Mouse (Mus musculus): ENCODE data around the gene Gpha2. TPM values are rescaled to one million over a fixed set of nuclear protein-coding genes. Genes with fewer than 3 reads are reported as not detected.

Gpha2 gene
- total RNA-seq (2021), result not detected
- long read RNA-seq, result 0 reads

DNA sequence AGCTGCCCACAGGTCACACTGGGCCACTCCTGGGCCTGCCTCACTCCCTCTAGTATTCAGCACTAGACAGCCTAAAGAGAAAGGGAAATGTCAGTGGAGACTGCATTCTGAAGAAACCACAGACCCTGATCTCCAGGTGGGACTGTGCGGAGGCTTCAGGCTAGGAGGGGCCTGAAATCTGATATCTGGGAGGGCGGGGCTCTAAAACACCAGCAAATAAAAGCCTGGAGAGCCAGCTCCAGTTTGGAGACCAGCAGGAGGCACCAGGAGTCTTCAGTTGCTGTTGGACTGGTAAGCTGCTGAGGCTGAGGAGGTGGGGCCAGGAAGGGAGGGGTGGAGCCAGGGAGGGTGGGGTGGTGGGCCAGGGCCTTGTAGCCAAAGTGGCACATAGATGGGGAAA is at the start of gene Gpha2:
Gpha2 (plus strand) TSS at position 246 of the 400 bp plus-strand sequence.
- DNase-seq (ENCODE audit: low spot score in 2 of 2), result no peak

DNA sequence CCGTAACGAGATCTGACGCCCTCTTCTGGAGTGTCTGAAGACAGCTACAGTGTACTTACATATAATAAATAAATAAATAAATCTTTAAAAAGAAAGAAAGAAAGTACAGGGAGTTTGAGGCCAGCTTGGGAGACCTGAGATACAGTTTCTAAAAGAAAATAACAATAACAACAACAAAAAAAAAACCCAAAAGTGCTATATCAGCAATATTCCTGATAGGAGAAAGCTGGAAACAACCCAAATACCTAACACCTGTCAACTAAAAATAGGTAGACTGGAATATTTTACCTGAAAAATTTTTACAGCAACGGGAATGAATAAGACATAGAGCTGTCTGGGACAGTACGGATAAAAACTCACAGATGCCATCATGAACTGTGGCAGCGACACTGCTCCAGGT is 47.4 kb upstream of the Gpha2 start:
- DNase-seq (ENCODE audit: low spot score in 2 of 2), result no peak

DNA sequence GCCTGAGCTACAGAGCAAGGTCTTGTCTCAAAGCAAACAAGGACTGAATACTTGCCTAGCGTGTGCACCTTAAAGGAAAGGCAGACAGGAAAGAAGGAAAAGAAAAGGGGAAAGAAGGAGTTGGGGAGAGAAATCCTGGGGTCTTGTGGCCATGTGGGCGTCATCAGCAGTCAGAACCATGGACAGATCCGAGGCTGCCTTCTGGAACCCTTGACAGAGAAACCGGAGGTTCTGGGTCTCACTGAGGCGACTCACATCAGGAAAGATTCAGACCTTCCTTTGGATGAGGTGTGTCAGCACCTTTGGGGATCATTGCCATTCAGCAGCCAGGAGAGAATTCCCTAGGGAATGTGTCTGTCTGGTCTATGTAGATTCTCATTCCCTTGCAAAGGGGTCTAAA is 44.6 kb upstream of the Gpha2 start:
- DNase-seq (ENCODE audit: low spot score in 2 of 2), result no peak

DNA sequence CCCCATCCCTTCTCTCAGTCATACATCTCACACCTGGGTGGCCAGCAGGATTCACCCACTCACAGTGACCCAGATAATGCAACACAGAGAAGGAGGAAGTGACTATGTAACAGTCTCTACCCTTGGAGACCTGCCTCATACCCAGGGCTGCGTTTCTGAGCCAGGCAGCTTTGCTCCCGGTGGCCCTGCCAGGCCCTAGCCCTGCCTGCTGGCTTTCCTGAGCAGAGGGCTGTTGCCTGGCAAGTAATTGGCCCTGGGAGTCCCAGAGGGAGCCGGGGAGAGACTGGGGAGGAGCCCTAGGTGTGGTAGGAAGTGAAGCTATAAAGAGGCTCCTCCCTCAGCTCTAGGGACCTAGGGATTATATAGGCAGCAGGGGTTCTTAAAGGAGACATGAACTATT is 43.6 kb upstream of the Gpha2 start:
- no peak for DNase-seq (ENCODE audit: low spot score in 2 of 2)

DNA sequence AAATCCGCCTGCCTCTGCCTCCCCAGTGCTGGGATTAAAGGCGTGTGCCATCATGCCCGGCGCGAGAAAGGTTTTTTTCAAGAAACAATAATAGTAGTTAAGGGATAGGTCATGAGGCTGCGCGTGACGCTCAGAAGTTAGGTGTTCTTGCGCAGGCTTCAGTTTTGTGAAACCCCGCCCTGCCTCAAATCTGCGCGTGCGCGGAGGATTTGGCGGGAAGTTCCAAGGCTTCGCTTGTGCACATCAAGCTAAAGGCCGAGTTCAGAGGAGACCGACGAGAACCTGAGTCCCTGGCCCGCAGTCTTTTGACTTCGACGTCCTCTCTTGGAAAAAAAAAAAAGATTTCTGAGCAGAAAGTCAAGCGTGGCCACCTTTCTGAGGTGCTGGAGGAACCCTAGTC is 42.0 kb upstream of the Gpha2 start, which contains the start of gene Majin:
Majin (plus strand) TSS at position 258 of the 400 bp plus-strand sequence.
- no peak for DNase-seq (ENCODE audit: low spot score in 2 of 2)

DNA sequence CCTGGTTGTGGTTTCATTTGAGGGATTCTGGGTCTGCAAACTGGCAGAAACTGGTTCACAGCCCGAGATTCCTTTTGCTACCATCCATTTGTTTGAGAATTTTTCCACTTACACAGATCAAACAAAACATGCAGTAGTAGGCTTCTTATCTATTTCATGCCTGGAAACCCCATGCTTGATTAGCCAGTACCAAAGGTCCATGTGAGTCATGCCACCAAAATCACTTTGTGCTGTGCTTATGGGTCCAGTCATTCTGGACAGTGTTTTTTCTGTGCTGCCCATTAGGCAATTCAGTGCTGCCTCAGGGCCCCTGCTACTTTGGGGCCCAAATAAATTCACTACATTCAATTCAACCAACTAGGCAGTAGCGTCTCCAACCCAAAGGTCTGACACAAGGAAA is 21.9 kb upstream of the Gpha2 start:
- DNase-seq (ENCODE audit: low spot score in 2 of 2), result no peak

DNA sequence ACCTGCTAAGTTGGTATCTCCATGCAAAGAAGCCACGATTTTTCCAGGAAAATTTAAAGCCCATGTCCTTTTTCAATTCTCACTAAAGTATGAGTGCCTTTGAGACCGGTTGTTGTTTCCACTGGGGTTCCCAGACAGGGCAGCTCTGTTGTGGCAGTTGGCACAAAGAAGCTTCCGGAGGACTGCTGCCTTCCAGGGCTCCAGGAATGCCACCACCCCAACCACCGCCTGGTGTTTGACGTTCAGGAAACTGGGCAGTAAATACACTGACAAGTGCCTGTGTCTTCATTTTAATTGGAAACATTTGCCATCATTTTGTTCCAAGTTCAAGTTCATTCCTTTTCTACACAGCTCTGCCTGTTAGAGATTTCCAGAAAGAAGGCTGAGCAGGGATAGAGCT is 19.5 kb upstream of the Gpha2 start:
- no peak for DNase-seq (ENCODE audit: low spot score in 2 of 2)

DNA sequence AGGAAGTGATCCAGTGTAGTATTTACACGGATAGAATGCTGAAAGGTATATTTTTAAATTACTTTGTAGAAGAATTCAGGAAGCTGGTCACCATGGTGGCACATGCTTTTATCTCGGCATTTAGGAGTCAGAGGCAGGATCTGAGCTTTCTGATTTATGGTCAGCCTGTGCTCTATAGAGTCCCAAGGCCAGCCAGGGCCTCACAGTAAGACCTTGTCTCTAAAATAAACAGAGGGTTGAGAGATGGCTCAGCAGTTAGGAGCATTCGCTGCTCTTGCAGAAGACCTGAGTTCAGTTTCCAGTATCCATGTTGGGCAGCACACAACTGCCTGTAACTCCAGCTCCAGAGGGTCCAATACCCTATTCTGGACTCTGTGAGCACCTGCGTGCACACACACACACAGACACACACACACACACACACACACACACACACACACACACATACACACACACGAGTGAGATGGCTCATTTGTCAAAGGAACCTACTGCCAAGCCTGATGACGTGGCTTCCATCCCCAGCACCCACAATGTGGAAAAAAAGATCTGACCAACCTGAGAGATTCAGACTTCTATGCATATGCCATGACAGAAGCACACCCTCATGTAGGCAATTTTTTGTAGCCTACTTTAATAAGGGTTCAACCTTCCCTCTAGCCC is 10.0 kb upstream of the Gpha2 start:
- DNase-seq (ENCODE audit: low spot score in 2 of 2), result no peak

DNA sequence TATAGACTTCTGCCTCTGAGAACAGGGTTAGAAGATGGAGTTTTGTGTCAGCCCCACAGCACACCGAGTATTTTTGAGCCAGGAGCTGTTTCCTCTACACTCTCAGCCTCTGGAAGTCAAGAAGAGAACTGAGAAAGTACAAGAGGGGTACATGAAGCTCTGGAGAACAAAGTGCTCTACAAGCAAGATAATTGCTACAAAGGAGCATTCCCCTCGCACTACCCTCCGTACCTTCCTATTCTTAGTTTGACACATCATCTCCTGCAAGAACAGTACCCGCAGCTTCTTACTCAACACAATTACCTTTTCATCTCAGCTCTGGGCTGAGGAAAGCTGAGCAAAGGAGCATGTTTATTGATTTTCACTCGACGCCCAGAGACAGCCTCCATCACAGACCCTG is 7.6 kb upstream of the Gpha2 start:
- DNase-seq (ENCODE audit: low spot score in 2 of 2), result no peak

DNA sequence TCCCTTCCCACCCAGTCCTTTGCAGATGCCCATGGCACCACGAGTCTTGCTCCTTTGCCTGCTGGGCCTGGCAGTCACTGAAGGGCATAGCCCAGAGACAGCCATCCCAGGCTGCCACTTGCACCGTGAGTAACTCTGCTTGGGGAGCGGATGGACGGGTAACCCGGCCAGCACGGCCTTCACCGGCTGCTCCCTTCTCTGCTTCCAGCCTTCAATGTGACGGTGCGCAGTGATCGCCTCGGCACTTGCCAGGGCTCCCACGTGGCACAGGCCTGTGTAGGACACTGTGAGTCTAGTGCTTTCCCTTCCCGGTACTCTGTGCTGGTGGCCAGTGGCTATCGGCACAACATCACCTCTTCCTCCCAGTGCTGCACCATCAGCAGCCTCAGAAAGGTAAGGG is 583 bp downstream of the Gpha2 start:
- no peak for DNase-seq (ENCODE audit: low spot score in 2 of 2)

DNA sequence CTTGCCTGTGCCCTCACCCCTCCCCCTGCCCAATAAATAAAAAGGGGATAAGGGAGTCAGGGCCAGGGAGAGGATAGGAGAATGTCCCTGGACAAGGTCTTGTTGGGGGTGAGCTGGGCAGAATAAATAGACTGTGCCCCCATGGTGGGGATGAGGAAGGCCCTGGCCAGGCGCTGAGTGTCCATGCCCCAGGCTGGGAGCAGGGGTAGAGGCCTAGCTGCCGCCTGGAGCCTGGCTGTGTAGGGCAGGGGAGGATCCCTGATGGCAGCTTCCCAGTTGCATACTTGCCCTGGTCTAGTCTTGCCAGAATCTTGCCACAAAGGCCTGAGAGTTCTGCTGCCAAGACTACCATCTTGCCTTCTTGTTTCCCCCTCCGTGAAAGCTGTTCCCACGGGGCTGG is 1.7 kb downstream of the Gpha2 start:
- DNase-seq (ENCODE audit: low spot score in 2 of 2), result peak; percentile 40 to 45

DNA sequence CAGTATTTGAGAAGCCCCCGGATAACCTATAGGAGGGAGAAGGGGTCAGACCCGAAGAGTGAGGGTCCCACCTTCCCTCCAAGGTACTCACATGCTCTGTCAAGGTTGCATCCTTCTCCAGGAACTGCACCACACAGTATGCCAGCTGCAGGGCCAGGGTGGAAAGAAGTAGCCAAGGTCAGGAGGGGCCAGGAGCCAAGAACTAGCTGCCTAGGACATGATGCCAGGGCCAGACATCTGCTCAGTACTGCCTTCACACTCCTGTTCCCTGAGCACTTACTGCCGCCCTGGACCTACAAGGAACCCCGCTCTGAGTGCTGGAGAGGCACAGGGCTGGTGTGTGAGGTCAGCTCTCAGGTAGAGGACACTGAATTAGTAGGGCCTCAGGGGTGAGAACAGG is 4.2 kb downstream of the Gpha2 start:
- DNase-seq (ENCODE audit: low spot score in 2 of 2), result no peak

DNA sequence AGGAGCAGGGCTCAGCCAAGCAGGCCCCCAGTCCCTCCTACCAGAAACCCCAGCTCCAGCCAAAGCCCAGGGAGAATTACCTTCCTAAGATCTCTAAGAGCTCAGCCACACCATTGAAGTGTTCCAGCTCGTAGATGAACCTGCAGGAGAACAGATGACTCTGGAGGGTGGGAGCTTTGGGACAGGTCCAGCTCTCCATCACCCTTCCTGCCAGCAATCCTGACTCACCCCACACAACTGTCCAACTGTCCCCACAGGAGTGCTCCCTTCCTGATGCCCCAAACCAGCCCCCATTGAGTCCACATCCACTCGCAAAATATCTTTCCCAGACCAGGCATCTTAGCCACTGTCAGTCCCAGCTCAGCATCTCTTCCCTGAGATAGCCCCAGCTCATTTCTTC is 4.9 kb downstream of the Gpha2 start:
- DNase-seq (ENCODE audit: low spot score in 2 of 2), result peak in 1 of 2 experiments; percentile 8

DNA sequence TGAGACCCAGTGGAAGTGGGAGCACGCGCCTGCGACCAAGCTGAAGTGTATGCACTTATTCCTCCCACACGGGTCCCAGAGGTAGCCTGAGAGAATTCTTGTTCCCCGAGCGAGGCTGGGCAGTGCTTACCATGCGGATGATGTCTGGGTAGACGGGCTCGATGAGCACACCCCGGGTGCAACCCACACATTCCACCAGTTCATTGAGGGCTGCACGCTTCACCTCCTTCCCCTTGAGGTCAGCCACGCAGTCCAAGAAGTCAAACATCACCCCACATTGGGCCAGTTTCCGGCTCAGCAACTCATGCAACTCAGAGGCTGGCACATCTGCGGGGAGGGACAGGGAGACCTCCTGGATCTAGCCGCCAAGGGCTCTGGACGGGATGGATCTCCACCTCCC is 7.5 kb downstream of the Gpha2 start:
- no peak for DNase-seq (ENCODE audit: low spot score in 2 of 2)

DNA sequence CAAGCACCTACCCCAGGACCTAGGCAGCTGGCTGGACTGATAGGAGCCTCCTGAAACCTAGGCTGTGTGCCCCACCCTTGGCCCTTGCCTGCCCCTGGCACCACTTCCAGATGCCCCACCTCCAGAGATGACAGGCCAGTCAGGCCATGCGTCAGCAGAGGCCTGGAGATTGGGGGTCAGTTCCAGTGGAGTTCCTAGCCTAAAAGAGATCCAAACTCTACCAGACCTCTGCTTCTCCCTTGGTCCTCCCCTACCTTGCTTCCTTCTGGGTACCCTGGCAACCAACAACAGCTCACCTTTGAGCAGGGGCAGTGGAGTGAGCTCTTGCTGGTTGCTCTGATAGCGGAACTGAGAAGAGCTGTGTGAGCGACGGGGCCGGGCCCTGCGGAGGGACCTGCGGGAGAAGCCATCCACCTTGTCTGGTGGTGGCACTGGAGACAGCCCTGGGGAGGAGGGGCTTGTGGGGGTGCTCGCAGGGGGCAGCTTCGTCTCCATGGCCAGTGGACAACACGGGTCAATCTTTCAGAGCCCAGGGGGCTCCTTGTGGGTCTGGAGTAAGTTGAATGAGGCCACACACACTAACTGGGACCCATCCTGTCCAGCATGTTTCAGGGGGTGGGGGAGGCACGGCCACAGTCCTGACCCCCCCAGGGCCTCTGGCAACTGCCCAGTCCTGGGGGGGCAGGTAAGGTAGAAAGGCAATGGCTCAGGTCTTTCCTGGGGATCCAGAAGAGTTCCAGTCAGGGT is 8.3 kb downstream of the Gpha2 start:
- no peak for DNase-seq (ENCODE audit: low spot score in 2 of 2)

DNA sequence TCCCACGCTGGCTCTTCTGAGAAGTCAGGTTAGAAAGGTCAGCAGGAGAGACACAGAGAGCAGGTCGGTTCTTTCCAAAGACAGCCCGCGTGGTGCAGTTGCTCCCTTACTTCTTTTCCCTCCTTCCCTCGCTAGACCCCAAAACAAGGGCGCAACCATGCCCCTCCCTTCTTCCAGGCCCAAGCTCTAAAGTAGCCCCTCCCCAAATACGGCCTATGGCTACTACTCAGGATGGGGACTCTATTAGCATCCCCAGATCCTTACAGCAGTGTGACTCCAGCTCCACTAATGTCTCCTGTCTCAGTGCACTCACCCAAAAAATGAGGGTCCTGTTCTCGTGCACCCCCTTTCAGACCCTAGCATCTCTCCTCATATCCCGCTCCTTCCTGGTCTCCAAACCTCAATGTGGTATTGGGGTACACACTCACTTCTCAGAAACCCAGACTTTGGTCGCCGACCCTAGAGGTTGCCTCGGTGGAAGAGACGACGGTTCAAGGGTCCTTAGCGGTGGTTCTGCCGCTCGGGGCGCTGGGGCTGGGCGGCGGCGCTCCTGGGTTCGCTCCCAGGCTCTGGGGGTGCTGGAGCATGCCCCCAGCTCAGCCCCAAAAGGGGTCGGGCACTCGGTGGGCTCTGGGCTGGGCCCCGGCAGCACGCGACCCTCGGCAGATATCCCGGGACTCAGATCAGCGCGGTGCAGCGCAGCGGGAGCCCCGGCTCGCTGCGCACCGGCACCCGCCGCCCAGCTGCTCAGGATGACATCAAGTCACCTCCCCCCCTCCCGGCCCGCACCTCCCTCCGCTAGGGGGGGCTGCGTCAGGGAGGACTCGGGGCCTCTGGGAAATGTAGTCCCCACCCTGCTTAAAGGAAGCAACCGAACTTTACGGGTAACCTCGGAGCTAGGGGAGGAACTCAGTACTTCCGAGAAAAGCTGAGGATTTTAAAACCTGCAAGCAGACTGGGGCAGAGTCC is 9.2 kb downstream of the Gpha2 start, which contains the start of gene Ppp2r5b:
Ppp2r5b (minus strand) TSS at position 789 of the 969 bp plus-strand sequence.
- peak; percentile 95 to 97 for DNase-seq (ENCODE audit: low spot score in 2 of 2)

DNA sequence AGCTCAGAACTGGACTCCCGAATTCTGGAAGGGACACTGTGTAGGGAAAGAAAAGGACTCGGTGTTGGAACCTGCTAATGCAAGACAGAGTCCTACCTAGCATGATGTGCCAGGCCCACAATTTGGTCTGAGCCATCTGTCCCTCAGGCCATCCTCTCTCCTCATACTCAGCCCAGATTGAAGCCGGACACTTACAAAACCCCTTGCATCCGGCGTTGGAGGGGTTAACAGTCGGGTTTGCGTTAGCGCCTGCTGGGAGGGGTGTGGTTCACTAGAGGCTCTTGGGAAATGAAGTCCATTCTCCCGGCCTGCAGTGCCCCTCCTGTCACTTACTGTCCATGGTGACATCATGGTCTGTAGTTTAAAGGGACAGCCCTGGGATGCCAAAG is 9.9 kb downstream of the Gpha2 start:
- peak; percentile 89 to 93 for DNase-seq (ENCODE audit: low spot score in 2 of 2)

DNA sequence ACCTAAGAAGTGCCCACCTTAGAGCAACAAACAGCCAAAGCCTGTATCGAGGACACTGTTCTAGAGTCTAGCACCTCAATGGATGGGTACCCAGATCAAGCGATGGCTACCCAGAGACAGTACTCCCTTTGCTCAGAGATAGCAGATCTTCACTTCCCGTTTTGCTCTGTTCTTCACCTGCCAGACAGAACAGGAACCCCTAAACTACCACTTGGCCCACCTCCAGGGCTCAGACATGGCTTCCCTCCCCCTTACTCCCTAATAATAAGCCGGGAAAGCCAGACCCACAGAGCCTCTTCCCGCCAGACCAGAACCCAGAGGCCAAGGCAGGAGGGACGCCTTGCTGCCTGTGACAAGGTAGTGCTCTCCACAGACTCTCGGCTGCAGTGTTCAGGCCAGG is 10.7 kb downstream of the Gpha2 start:
- DNase-seq (ENCODE audit: low spot score in 2 of 2), result no peak

DNA sequence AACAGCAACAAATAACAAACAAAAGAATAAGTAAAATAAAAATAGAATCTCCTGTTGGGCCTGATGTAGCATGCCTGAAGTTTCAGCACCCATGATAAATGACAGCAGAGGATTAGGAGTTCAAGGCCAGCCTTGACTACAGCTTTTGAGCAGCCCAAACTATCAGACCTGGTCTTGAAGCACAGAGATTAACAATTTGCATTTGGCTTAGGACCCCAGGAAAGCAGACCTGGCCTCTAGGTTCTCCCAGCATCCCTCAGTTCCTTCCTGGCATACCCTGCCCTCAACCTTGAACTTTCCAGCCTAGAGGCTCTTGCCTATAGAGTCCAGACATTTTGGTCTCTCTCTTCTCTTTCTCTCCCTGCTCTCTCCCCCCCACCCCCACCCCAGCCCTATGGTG is 12.6 kb downstream of the Gpha2 start:
- DNase-seq (ENCODE audit: low spot score in 2 of 2), result no peak

DNA sequence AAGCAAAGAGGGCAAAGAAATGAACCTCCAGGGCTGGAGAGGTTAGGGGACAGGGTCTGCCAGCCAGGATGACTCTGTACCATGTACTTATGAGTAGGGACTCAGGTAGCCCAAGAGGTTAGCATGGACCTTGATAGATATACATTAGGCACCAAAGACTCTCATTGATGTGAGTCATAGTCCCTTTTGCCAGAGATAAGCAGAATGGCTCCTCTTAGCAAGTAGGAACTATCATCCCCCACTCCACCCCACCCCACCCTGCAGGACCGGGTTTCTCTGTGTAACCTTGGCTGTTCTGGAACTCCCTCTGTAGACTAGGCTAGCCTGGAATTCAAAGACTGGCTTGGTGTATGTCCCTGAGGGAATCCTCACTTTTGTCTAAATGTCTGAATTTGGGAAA is 14.0 kb downstream of the Gpha2 start:
- DNase-seq (ENCODE audit: low spot score in 2 of 2), result no peak

DNA sequence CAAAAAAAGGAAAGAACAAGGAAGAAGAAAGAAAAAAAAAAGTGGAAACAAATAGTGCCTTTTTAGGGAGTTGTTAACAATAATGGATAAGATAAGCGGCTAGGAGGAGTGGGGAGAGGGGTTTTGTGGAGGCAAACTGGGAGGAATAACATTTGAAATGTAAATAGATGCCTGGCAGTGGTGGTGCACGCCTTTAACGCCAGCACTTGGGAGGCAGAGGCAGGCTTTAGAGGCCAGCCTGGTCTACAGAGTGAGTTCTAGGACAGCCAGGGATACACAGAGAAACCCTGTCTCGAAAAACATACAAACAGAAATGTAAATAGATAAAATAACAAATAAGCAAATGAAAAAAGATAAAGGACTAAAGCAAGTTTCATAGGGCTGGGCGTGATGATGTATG is 14.5 kb downstream of the Gpha2 start:
- no peak for DNase-seq (ENCODE audit: low spot score in 2 of 2)

All from layer of hippocampus, postnatal 10 days (tissue).